Mouse (Mus musculus): Measurements from ENCODE around the gene Ufd1.

DNA sequence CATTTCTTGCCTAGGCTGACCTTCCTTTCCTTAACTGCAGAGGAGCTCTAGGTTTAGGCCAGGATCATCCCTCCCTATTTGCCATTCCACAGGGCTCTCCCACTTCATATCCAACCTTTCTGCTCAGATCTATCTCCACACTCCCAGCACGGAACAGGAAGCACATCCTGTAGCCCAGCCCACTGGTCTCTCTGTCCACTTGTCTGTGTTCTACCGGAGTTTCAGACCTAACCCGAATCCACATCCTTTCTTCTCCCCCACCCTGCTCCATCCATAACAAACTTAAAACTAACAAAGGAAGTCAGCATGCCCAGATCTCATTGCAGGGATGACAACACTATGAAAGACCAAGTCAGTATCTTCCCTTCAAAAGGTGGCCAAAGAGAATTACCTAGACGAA, 45.2 kb upstream of the Ufd1 start:
- TF ChIP-seq CTCF (conservative IDR thresholded peaks at IDR 0.05; ENCODE audit: insufficient read depth, insufficient read length, low read depth, low read length) (no peak), POLR2A (IDR thresholded peaks at IDR 0.05; ENCODE audit: low read depth, low read length) (no peak)
